Mouse (Mus musculus): ENCODE measurements around the gene Glod4. TPM values are rescaled to one million over a fixed set of nuclear protein-coding genes. Genes with fewer than 3 reads are reported as not detected.
A peak's percentile ranks its signal among the peaks of the same experiment; 100 is the strongest.

Gene Glod4
- total and polyA plus RNA-seq, 3 experiments, result 121 to 190 (median 161) TPM

DNA sequence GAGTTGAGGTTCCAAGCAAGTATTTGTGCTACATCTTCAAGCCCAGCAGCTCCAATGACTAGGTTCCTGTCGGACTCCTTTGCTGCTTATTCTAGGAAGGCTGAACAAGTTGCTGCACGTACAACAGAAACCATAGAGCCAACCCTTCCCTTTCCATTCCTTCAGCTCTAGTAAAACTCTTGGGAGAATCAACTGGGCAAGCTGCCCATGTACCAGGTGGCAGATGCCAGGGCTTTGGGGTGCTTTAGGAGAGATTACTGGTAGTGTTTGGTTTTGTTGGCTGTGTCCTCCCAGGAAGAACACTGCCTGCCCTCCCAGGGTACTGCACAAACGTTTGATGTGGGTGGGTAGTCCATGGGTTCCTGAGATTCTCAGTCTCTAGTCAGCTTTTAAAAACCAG is 8.5 kb upstream of the Glod4 start:
- Histone ChIP-seq H3K36me3 (replicated peaks in 1 of 2; ENCODE audit: control insufficient read depth in 1 of 2, insufficient read depth in 1 of 2, low read length in 1 of 2) (peaks cover 30 to 80% of the 10 kb centered on the region in 2 experiments), H3K9ac (ENCODE audit: insufficient read depth, low read depth) (no peak overlapping the region), H3K4me3 (replicated peaks in 1 of 3; ENCODE audit: low read depth in 2 of 3, low read length in 2 of 3, poor library complexity in 1 of 3) (no peak overlapping the region), H3K4me2 (ENCODE audit: insufficient read depth, low read depth, poor library complexity, severe bottlenecking) (no peak overlapping the region), H3K79me2 (replicated peaks; ENCODE audit: control insufficient read depth, extremely low read depth, insufficient read depth, poor library complexity, severe bottlenecking) (no peaks in the 10 kb centered on the region), H3K4me1 (ENCODE audit: control insufficient read depth in 1 of 2, insufficient read depth in 2 of 2) (peaks cover 0 to 15% of the 10 kb centered on the region in 2 experiments; a peak in 2 of 4 replicates), H3K27me3 (replicated peaks) (no peaks in the 10 kb centered on the region), H3K9me3 (replicated peaks; ENCODE audit: low read length) (no peaks in the 10 kb centered on the region), H3K27ac (ENCODE audit: insufficient read depth, low read depth) (no peak overlapping the region)
- in situ Hi-C loops (cut with MboI; ENCODE audit: low pct_ligation_motif_present, low pct_unique_long_range_greater_than_20kb, low sequenced_read_pairs), result loop anchor here (5.0 to 10.0 kb wide), 2 partner anchors 150 to 253 kb away; no protein-coding TSS in a partner anchor
- DNase-seq (ENCODE audit: extremely low read depth), result no peak
- no peak for TF ChIP-seq USF1 (IDR thresholded peaks at IDR 0.05; ENCODE audit: low read depth, low read length)
- no peak for TF ChIP-seq CHD1 (IDR thresholded peaks at IDR 0.05; ENCODE audit: low read depth, low read length)
- TF ChIP-seq ZKSCAN1 (IDR thresholded peaks at IDR 0.05; ENCODE audit: borderline replicate concordance, low read depth, low read length), result no peak
- TF ChIP-seq NELFE (IDR thresholded peaks at IDR 0.05; ENCODE audit: low read depth, low read length), result no peak
- TF ChIP-seq USF2 (conservative IDR thresholded peaks at IDR 0.05; ENCODE audit: low read depth, low read length), result no peak
- TF ChIP-seq CHD2 (IDR thresholded peaks at IDR 0.05; ENCODE audit: low read length), result no peak
- no peak for TF ChIP-seq IRF4 (IDR thresholded peaks at IDR 0.05; ENCODE audit: low read depth, low read length)
- TF ChIP-seq CTCF (conservative IDR thresholded peaks at IDR 0.05 in 1 of 2, IDR thresholded peaks at IDR 0.05 in 1 of 2; ENCODE audit: low read depth in 2 of 2, low read length in 2 of 2), result no peak
- TF ChIP-seq UBTF (IDR thresholded peaks at IDR 0.05; ENCODE audit: low read depth, low read length), result no peak
- TF ChIP-seq POLR2AphosphoS2 (IDR thresholded peaks at IDR 0.05; ENCODE audit: low read depth, low read length), result no peak; the same call in 1 of the 2 replicates
- no peak for TF ChIP-seq GABPA (IDR thresholded peaks at IDR 0.05; ENCODE audit: insufficient replicate concordance, low read depth, low read length)
- no peak for TF ChIP-seq BHLHE40 (IDR thresholded peaks at IDR 0.05; ENCODE audit: low read depth, low read length)
- TF ChIP-seq KAT2A (IDR thresholded peaks at IDR 0.05; ENCODE audit: insufficient replicate concordance, low read length), result no peak
- no peak for TF ChIP-seq MAX (IDR thresholded peaks at IDR 0.05; ENCODE audit: low read length)
- no peak for TF ChIP-seq JUN (IDR thresholded peaks at IDR 0.05; ENCODE audit: insufficient read depth, low read depth, low read length)
- no peak for TF ChIP-seq E2F4 (IDR thresholded peaks at IDR 0.05; ENCODE audit: insufficient replicate concordance, low read depth, low read length)
- TF ChIP-seq MYC (IDR thresholded peaks at IDR 0.05; ENCODE audit: low read depth, low read length), result no peak
- dilution Hi-C loops (cut with MboI; ENCODE audit: extremely low pct_ligation_motif_present, extremely low pct_unique_long_range_greater_than_20kb, low sequenced_read_pairs), result no loop called here

- Histone ChIP-seq H3K4me2 (ENCODE audit: insufficient read depth, low read depth, poor library complexity, severe bottlenecking) (no peak overlapping the region), H3K27ac (ENCODE audit: insufficient read depth, low read depth) (no peak overlapping the region), H3K9ac (ENCODE audit: insufficient read depth, low read depth) (no peak overlapping the region), H3K4me1 (ENCODE audit: control insufficient read depth in 1 of 2, insufficient read depth in 2 of 2) (peaks cover 4 to 22% of the 10 kb centered on the region in 2 experiments), H3K36me3 (replicated peaks in 1 of 2; ENCODE audit: control insufficient read depth in 1 of 2, insufficient read depth in 1 of 2, low read length in 1 of 2) (peaks cover 32 to 69% of the 10 kb centered on the region in 2 experiments), H3K4me3 (replicated peaks in 1 of 3; ENCODE audit: low read depth in 2 of 3, low read length in 2 of 3, poor library complexity in 1 of 3) (no peak overlapping the region), H3K9me3 (replicated peaks; ENCODE audit: low read length) (no peaks in the 10 kb centered on the region), H3K79me2 (replicated peaks; ENCODE audit: control insufficient read depth, extremely low read depth, insufficient read depth, poor library complexity, severe bottlenecking) (peaks cover 18% of the 10 kb centered on the region), H3K27me3 (replicated peaks) (no peaks in the 10 kb centered on the region)
- dilution Hi-C loops (cut with MboI; ENCODE audit: extremely low pct_ligation_motif_present, extremely low pct_unique_long_range_greater_than_20kb, low sequenced_read_pairs), result no loop called here
- TF ChIP-seq EP300 (IDR thresholded peaks at IDR 0.05; ENCODE audit: low read length) (no peak), CTCF (conservative IDR thresholded peaks at IDR 0.05 in 1 of 2, IDR thresholded peaks at IDR 0.05 in 1 of 2; ENCODE audit: low read depth in 2 of 2, low read length in 2 of 2) (peak in 1 of 2 experiments; percentile 35; a peak in 2 of 4 replicates)
- no peak for DNase-seq (ENCODE audit: extremely low read depth)
- in situ Hi-C loops (cut with MboI; ENCODE audit: low pct_ligation_motif_present, low pct_unique_long_range_greater_than_20kb, low sequenced_read_pairs), result no loop called here
These were observed 3.7 kb upstream of the Glod4 start for GRCm38 (mm10) chr11:76247239-76247638.

Data from CH12.LX (cell line).